In genomic region chr6:146984569-146984968, GRCm38 (mm10) we compare ENCODE assay signal across 18 mouse cellular contexts. TPM values are rescaled to one million over a fixed set of nuclear protein-coding genes. Genes with fewer than 3 reads are reported as not detected.
DNase-seq lines count a peak whose midpoint lies in the region; ATAC-seq lines count a peak whose summit lies in the region.
"Had no signal": no experiment of that assay in that cellular context is flagged by ENCODE, and none has a peak within 500 bp of the region (broad histone marks: within the 10 kb centered on the region; RNA-seq: fewer than 3 reads in every experiment).

No protein-coding gene starts in this region.

- H3K4me2 ChIP-seq in heart, embryonic 14.5 days (ENCODE audit: low read length) = no peak overlapping the region
- no peak overlapping the region for H3K4me2 ChIP-seq in intestine, embryonic 16.5 days (ENCODE audit: low read depth, low read length)
- H3K4me2 ChIP-seq in forebrain, embryonic 16.5 days (ENCODE audit: low read length) = no peak overlapping the region
- H3K4me2 ChIP-seq: liver, embryonic 11.5 days had no signal

- no peak overlapping the region for H3K9ac ChIP-seq in heart, embryonic 14.5 days (ENCODE audit: low read length)
- H3K9ac ChIP-seq in intestine, embryonic 16.5 days (ENCODE audit: low read depth, low read length) = no peak overlapping the region
- H3K9ac ChIP-seq in forebrain, embryonic 16.5 days (replicated peaks; ENCODE audit: low read depth, low read length) = no peak overlapping the region

- 39% methylated on average over 3 of the region's 3 CpGs for WGBS in heart, embryonic 14.5 days
- WGBS in intestine, embryonic 16.5 days = 62% methylated on average over 3 of the region's 3 CpGs
- 60% methylated on average over 3 of the region's 3 CpGs for WGBS in forebrain, embryonic 16.5 days

- peaks cover 19% of the 10 kb centered on the region for H3K36me3 ChIP-seq in heart, embryonic 14.5 days (ENCODE audit: control insufficient read depth, insufficient read depth, low read length)
- H3K36me3 ChIP-seq in intestine, embryonic 16.5 days (ENCODE audit: control insufficient read depth, insufficient read depth, low read length) = no peaks in the 10 kb centered on the region
- H3K36me3 ChIP-seq in forebrain, embryonic 16.5 days (ENCODE audit: control insufficient read depth, insufficient read depth) = no peaks in the 10 kb centered on the region

- no peaks in the 10 kb centered on the region for H3K9me3 ChIP-seq in heart, embryonic 14.5 days (ENCODE audit: control insufficient read depth, low read length)
- no peaks in the 10 kb centered on the region for H3K9me3 ChIP-seq in intestine, embryonic 16.5 days (ENCODE audit: control insufficient read depth, low read length)
- H3K9me3 ChIP-seq in forebrain, embryonic 16.5 days (ENCODE audit: control insufficient read depth, low read length) = no peaks in the 10 kb centered on the region
- H3K9me3 ChIP-seq: hindbrain, embryonic 10.5 days had no signal

- no peaks in the 10 kb centered on the region for H3K27me3 ChIP-seq in heart, embryonic 14.5 days (ENCODE audit: control insufficient read depth, insufficient read depth, low read length)
- H3K27me3 ChIP-seq in intestine, embryonic 16.5 days (replicated peaks; ENCODE audit: control insufficient read depth, insufficient read depth, low read length) = no peaks in the 10 kb centered on the region
- no peaks in the 10 kb centered on the region for H3K27me3 ChIP-seq in forebrain, embryonic 16.5 days (replicated peaks; ENCODE audit: control insufficient read depth, insufficient read depth, low read length)

- ATAC-seq in heart, embryonic 14.5 days (ENCODE audit: insufficient number of reproducible peaks, insufficient read depth, low FRiP score, low read depth) = peak; percentile 58; the same call in 1 of the 2 replicates
- peak; percentile 32; the same call in 1 of the 2 replicates for ATAC-seq in intestine, embryonic 16.5 days
- no peak for ATAC-seq in forebrain, embryonic 16.5 days
- ATAC-seq in erythroid progenitor cell, adult 5-6 weeks (replicated peaks; ENCODE audit: low FRiP score, poor library complexity, severe bottlenecking) = no peak

- peak overlapping the region in 1 of 2 experiments; percentile 58; a peak in 2 of 4 replicates for H3K27ac ChIP-seq in heart, embryonic 14.5 days (replicated peaks in 1 of 2; ENCODE audit: control insufficient read depth in 1 of 2, insufficient read depth in 1 of 2, low read depth in 2 of 2, low read length in 2 of 2)
- no peak overlapping the region for H3K27ac ChIP-seq in intestine, embryonic 16.5 days (ENCODE audit: low read length)
- H3K27ac ChIP-seq in forebrain, embryonic 16.5 days (ENCODE audit: low read length) = no peak overlapping the region
- H3K27ac ChIP-seq: hindbrain, embryonic 10.5 days; macrophage had no signal

- intact Hi-C loops in left cerebral cortex, postnatal 36 days (cut with DNase I) = no loop called here
- intact Hi-C loops in left cerebral cortex, postnatal 10 days (cut with DNase I) = no loop called here

- peaks cover 11 to 40% of the 10 kb centered on the region in 2 experiments for H3K4me1 ChIP-seq in heart, embryonic 14.5 days (ENCODE audit: control insufficient read depth in 2 of 2, insufficient read depth in 2 of 2, low read length in 2 of 2)
- H3K4me1 ChIP-seq in intestine, embryonic 16.5 days (ENCODE audit: control insufficient read depth, insufficient read depth, low read length) = peaks cover 15% of the 10 kb centered on the region
- H3K4me1 ChIP-seq in forebrain, embryonic 16.5 days (replicated peaks; ENCODE audit: control insufficient read depth, insufficient read depth, low read length) = peaks cover 8% of the 10 kb centered on the region

- H3K4me3 ChIP-seq in heart, embryonic 14.5 days (ENCODE audit: control insufficient read depth in 1 of 2, insufficient read depth in 1 of 2, low read depth in 1 of 2, low read length in 2 of 2) = no peak overlapping the region
- no peak overlapping the region for H3K4me3 ChIP-seq in intestine, embryonic 16.5 days (ENCODE audit: low read length)
- no peak overlapping the region for H3K4me3 ChIP-seq in forebrain, embryonic 16.5 days (replicated peaks; ENCODE audit: low read length)
- H3K4me3 ChIP-seq: hindbrain, embryonic 10.5 days had no signal

- DNase-seq in heart, adult 11 months = no peak
- DNase-seq in left cerebral cortex, postnatal 36 days (ENCODE audit: low spot score in 2 of 2) = peak; percentile 15 to 31
- DNase-seq in left cerebral cortex, postnatal 10 days (ENCODE audit: extremely low spot score in 1 of 2, low spot score in 2 of 2) = no peak
- peak; percentile 66 for DNase-seq in NIH3T3 (ENCODE audit: low read depth)
- DNase-seq: adrenal gland, adult 8-10 months; kidney, adult 11 months; kidney, postnatal 4 days had no signal

RNA-seq across cellular contexts. Expression of gene 1700034J05Rik, which starts 30.3 kb away (rescaled TPM):
- 0.19 and 0.41 TPM in 2 replicates for polyA plus RNA-seq in heart, embryonic 14.5 days (2014; fragmentation: Nextera tagmentation; extraction: Ambion mirVana)
- not detected for total RNA-seq in left cerebral cortex, postnatal 36 days (2021)
- total RNA-seq in left cerebral cortex, postnatal 10 days (2021) = not detected
- polyA plus RNA-seq in intestine, embryonic 16.5 days (2015; fragmentation: Nextera tagmentation; extraction: Ambion mirVana) = 0.10 and 0.11 TPM in 2 replicates
- not detected in 2 replicates for polyA plus RNA-seq in forebrain, embryonic 16.5 days (2015; fragmentation: Nextera tagmentation; extraction: Ambion mirVana)
- total RNA-seq in erythroid progenitor cell, adult 5-6 weeks (2015; ENCODE audit: low replicate concordance) = not detected in 2 replicates
- not detected in 2 replicates for total RNA-seq in erythroid progenitor cell, adult 5-6 weeks (2017; ENCODE audit: low replicate concordance)
- total RNA-seq: adrenal gland, adult 8-10 months; common myeloid progenitor, adult 5-6 weeks; gastrocnemius, adult 8-10 months; midbrain, postnatal 0 days had no signal
- polyA plus RNA-seq: macrophage; midbrain, postnatal 0 days; urinary bladder, adult 2 months had no signal

RNA-seq across cellular contexts. Expression of gene Rep15, which starts 47.8 kb away (rescaled TPM):
- polyA plus RNA-seq in heart, embryonic 14.5 days (2014; fragmentation: Nextera tagmentation; extraction: Ambion mirVana) = 1.3 and 1.9 TPM in 2 replicates
- total RNA-seq in left cerebral cortex, postnatal 36 days (2021) = 1 to 10 TPM; 1.1 to 2.7 TPM
- 1 to 10 TPM; 2.9 TPM for total RNA-seq in left cerebral cortex, postnatal 10 days (2021)
- polyA plus RNA-seq in intestine, embryonic 16.5 days (2015; fragmentation: Nextera tagmentation; extraction: Ambion mirVana) = 9.7 and 11.0 TPM in 2 replicates
- 0.34 and 1.1 TPM in 2 replicates for polyA plus RNA-seq in forebrain, embryonic 16.5 days (2015; fragmentation: Nextera tagmentation; extraction: Ambion mirVana)
- total RNA-seq in erythroid progenitor cell, adult 5-6 weeks (2015; ENCODE audit: low replicate concordance) = not detected in 2 replicates
- total RNA-seq in erythroid progenitor cell, adult 5-6 weeks (2017; ENCODE audit: low replicate concordance) = not detected in 2 replicates
- total RNA-seq: common myeloid progenitor, adult 5-6 weeks had no signal

RNA-seq across cellular contexts. Expression of gene Mrps35, which starts 58.0 kb away (rescaled TPM):
- polyA plus RNA-seq in heart, embryonic 14.5 days (2014; fragmentation: Nextera tagmentation; extraction: Ambion mirVana) = 146 and 153 TPM in 2 replicates
- 10 to 100 TPM; 45.2 to 52.9 TPM for total RNA-seq in left cerebral cortex, postnatal 36 days (2021)
- total RNA-seq in left cerebral cortex, postnatal 10 days (2021) = 10 to 100 TPM; 48.0 to 49.7 TPM
- 164 and 182 TPM in 2 replicates for polyA plus RNA-seq in intestine, embryonic 16.5 days (2015; fragmentation: Nextera tagmentation; extraction: Ambion mirVana)
- 78.5 and 82.3 TPM in 2 replicates for polyA plus RNA-seq in forebrain, embryonic 16.5 days (2015; fragmentation: Nextera tagmentation; extraction: Ambion mirVana)
- total RNA-seq in erythroid progenitor cell, adult 5-6 weeks (2015; ENCODE audit: low replicate concordance) = 20.9 and 28.9 TPM in 2 replicates
- total RNA-seq in erythroid progenitor cell, adult 5-6 weeks (2017; ENCODE audit: low replicate concordance) = 23.0 and 50.0 TPM in 2 replicates

Comparison
In these comparisons a context has a peak if more than half of its experiments do, and no peak if none do; other contexts are left out.
1. DNase-seq: peak in left cerebral cortex, postnatal 36 days (2 of 2) and NIH3T3 (single experiment); none in heart, adult 11 months (single experiment) and left cerebral cortex, postnatal 10 days (0 of 2).
2. ATAC-seq: peak in heart, embryonic 14.5 days (single experiment) and intestine, embryonic 16.5 days (single experiment); none in forebrain, embryonic 16.5 days (single experiment) and erythroid progenitor cell, adult 5-6 weeks (single experiment).